Mouse (Mus musculus) T-cell, adult 66 days (primary cell): Measurements from ENCODE around the gene Dtx2. TPM values are rescaled to one million over a fixed set of nuclear protein-coding genes. Genes with fewer than 3 reads are reported as not detected.

Experiments used
- total RNA-seq, 2 experiments: library from RNA; stranded (reverse); gene quantifications; 3 replicates in 1 of 2; 4 replicates in 1 of 2; pipeline ENCODE4 v1.2.4; 2023

The Dtx2 gene
- total RNA-seq = 10 to 100 TPM; 36.8 to 38.0 TPM

DNA sequence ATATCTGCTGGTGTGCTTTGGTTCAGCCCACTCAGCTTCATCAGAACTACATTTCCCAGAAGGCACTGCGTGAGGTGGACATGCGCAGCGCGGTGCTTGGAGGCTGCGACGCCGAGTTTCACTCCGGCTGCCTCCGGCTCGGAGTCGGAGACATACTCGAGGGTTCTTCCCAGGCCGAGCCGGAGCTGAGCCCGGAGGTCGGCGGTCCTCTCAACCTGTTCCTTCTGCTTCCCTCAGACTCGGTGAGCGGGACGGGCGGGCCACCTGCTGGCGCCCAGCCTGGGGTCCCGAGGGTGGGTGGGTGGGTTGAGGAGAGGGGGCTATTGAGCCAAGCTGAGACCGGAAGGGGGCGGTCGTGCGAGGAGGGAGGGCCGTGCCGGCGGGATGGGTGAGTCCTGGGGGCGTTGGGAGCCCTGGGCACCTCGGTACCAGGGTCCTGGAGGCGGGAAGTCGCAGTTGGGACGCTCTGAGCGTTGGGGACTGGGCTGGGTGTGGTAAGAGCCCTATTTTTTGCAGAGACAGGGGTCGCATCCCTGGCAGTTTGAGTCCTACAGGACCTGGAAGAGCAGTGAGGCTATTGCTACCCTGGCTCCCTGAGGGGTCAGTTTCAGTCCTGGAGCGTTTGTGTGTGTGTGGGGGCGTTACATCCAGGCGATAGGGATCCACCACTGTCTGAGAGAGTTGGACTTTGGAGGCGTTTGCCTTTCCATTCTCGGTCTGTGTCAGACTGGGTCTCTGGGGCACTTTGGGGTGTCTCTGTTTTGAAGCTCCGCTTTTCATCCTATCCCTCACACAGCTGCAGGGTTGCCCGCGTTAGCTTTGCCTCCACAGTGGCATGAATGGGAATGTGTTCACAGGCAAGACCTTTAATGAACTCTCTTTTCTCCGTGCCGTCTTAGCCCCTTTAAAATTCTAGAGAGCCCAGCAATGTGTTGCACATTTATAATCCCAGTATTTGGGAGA is at the start of gene Dtx2:
Gene Dtx2 (plus strand): TSS at position 76 of the 963 bp plus-strand sequence.

DNA sequence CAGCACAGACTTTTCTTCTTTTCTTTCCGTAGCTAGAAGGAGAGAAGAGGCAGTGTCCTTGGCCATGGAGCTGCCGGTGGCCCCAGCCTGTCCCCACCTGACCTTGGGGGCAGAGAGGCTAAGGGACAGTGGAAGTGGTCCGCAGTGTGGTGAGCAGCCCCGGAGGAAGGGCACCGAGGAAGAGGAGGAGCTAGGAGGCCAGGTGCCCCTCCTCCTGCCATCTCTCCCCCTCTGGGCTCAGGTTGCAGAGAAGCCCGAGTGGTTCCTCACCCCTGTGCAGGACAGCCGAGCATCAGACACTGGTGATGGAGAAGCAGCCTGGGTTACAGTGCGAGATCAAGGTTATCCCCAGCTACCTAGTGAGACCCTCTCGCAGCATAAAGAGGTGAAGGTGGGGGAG is 20.2 kb upstream of the Dtx2 start, which contains the start of gene Ssc4d:
Gene Ssc4d (minus strand): TSS at position 167 of the 400 bp plus-strand sequence.

DNA sequence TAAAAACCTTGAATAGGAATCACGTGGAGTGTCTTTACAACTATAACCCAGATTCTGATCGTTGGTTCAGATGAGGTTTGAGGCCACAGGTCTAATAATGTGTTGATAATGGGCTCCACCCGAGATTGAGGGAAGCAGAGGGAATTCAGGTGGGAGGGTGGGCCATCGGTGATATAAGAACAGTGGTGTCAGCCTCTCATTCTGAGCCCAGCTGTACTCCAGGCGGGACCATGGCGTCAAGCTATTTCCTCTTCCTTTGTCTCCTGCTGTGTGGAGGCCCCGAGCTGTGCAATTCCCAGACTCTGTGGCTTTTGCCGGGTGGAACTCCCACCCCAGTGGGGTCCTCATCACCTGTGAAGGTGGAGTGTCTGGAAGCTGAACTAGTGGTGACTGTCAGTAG is 14.7 kb upstream of the Dtx2 start, which contains the start of gene Zp3:
Gene Zp3 (plus strand): TSS at position 196 of the 400 bp plus-strand sequence.

GRCm38 (mm10) chr5:136038258-136039214 is 43.9 kb downstream of the Dtx2 start, which contains the start of gene Upk3b:
TSS of gene Upk3b (plus strand) at chr5:136038496.

DNA sequence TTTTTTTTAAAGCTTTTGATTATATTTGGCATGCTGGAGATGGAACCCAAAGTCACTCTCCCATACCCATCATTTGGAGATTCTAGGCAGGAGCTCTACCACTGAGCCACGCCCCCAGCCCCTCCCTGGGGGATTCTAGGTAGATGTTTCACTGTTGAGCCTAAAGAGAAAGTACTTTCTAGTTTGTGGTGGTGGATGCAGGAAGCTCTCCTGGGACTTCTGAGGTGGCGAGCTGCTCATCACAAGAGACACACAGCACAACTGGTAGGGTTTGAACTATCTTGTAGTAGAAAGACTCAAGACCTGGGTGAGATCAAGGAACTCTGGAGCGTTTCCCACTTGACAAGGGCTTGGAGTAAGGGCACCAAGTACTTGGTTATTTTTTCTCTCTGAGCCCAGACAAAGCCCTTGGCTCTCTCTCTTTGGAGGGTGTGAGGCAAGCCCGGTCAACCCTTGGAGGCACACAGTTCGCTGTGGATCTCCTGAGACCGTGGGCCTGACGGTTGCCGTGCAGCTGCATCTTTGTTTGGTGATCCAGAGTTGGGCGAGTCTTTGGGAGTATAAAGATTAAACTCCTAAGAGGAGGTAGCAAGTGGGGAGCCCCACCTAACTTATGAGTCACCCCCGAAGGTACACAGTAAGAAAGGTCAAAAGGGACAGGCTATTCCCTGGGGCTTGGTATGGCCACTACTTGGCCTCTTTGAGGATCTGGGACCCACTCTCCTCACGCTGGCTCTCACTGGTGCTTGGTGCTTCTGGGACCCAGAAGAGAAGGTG is 59.9 kb downstream of the Dtx2 start, which contains the start of gene Upk3bl:
Gene Upk3bl (plus strand): TSS at position 192 of the 777 bp plus-strand sequence.

Other genes with a start within 250 kb of the Dtx2 start
- gene Styxl1, start 216.4 kb upstream of the Dtx2 start, total RNA-seq = under 1 TPM in 1 of 2 experiments, not detected in 1; 0.58 TPM
- gene Mdh2, start 216.3 kb upstream of the Dtx2 start, total RNA-seq = 100 to 1,000 TPM; 185 to 193 TPM
- not detected for gene Srrm3, start 187.9 kb upstream of the Dtx2 start, total RNA-seq
- gene Hspb1, start 106.9 kb upstream of the Dtx2 start, total RNA-seq = not detected
- 10 to 100 TPM; 62.2 to 73.1 TPM for gene Ywhag, start 60.2 kb upstream of the Dtx2 start, total RNA-seq
- gene Ssc4d, start 20.3 kb upstream of the Dtx2 start, total RNA-seq = 1 to 10 TPM in 1 of 2 experiments, not detected in 1; 1.7 TPM
- gene Zp3, start 14.7 kb upstream of the Dtx2 start, total RNA-seq = not detected
- under 1 TPM; 0.44 to 0.71 TPM for gene Upk3b, start 43.7 kb downstream of the Dtx2 start, total RNA-seq
- gene Upk3bl, start 59.7 kb downstream of the Dtx2 start, total RNA-seq = not detected
- 1 to 10 TPM; 5.0 to 6.5 TPM for gene Rasa4, start 89.1 kb downstream of the Dtx2 start, total RNA-seq
- gene Polr2j, start 121.8 kb downstream of the Dtx2 start, total RNA-seq = 10 to 100 TPM; 60.5 to 61.6 TPM
- gene Lrwd1, start 141.3 kb downstream of the Dtx2 start, total RNA-seq = 10 to 100 TPM; 45.7 to 60.0 TPM
- gene Alkbh4, start 141.3 kb downstream of the Dtx2 start, total RNA-seq = 10 to 100 TPM; 36.6 to 38.4 TPM
- 100 to 1,000 TPM; 248 to 265 TPM for gene Orai2, start 175.9 kb downstream of the Dtx2 start, total RNA-seq
- gene Prkrip1, start 204.2 kb downstream of the Dtx2 start, total RNA-seq = 10 to 100 TPM; 29.7 to 35.2 TPM